Mouse (Mus musculus) lung, postnatal 0 days (tissue): ENCODE measurements around the gene Gmfg.

Experiments
- CTCF ChIP-seq: IDR thresholded peaks from 2 replicates; pipeline ENCODE4 v1.5.1; 2016; ENCODE audit warnings: antibody characterized with exemption, mild to moderate bottlenecking
- EP300 ChIP-seq: IDR thresholded peaks from 2 replicates; pipeline ENCODE4 v1.6.1; 2016; ENCODE audit warnings: antibody characterized with exemption, mild to moderate bottlenecking, control low read depth

DNA sequence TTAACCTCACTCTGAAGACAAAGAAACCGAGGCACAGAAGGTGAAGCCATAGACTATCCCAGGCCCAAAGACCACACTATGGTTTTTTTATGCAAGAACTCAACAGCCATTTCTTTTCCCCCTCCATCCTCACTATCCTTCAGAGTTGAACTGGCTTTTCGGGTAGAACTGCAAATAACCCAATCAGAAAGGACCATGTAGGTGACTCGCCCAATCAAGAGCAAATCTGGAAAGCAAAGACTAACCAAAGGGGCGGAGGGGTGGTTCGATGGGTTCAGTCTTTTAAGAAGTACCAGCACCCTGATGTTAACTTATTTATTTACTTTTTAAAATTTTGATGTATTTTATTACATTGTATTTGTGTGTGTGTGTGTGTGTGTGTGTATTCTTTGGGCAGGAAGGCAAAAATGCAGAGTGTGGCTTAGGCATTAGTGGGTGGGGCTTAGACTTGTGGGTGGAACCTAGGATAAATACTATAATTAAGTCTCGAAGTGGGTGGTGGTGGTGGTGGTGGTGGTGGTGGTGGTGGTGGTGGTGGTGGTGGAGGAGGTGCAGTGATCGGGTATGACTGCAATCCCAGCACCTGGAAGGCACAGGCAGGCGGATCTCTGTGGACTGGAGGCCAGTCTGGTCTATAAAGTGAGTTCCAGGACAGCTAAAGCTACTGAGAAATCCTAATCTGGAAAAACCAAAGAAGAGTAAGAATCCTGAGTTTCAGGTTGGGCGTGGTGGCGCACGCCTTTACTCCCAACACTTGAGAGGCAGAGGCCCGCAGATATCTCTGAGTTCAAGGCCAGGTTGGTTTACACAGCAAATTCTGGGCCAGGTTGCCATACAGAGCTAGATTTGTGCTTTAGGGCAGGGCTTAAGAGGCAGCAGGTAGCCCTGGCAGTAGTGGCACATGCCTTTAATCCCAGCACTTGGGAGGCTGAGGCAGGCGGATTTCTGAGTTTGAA lies 10.9 kb downstream of the Gmfg start:
- TF ChIP-seq CTCF: no peak
- TF ChIP-seq EP300: no peak
